Mouse (Mus musculus) liver, embryonic 13.5 days (tissue): ENCODE data around the gene Hsd17b12. TPM values are rescaled to one million over a fixed set of nuclear protein-coding genes. Genes with fewer than 3 reads are reported as not detected.

Experiments
- ATAC-seq: fragments of 200-750 bp; cut with Nextera tagmentation; 2 replicates; pipeline ENCODE4 v1.8.0; 2017; ENCODE audit warnings: low read depth, mild to moderate bottlenecking, moderate number of reproducible peaks, moderate library complexity
- DNase-seq: peaks from one replicate; pipeline ENCODE4 v3.0.0; 2022
- H3K27ac ChIP-seq: fragments of 300-500 bp; sonication (generic); 2 replicates; pipeline ENCODE4 v1.5.1; 2015; ENCODE audit warnings: moderate library complexity, mild to moderate bottlenecking, inconsistent platforms
- H3K27me3 ChIP-seq: fragments of 300-500 bp; sonication (generic); 2 replicates; pipeline ENCODE4 v1.6.1; 2015; ENCODE audit warnings: mild to moderate bottlenecking, inconsistent platforms
- H3K36me3 ChIP-seq: fragments of 300-500 bp; sonication (generic); 2 replicates; pipeline ENCODE4 v1.6.1; 2015; ENCODE audit warnings: mild to moderate bottlenecking, inconsistent platforms
- H3K4me1 ChIP-seq: fragments of 300-500 bp; sonication (generic); replicated peaks from 2 replicates; pipeline ENCODE4 v1.6.1; 2015; ENCODE audit warnings: inconsistent platforms
- H3K4me2 ChIP-seq: fragments of 300-500 bp; sonication (generic); 2 replicates; pipeline ENCODE4 v1.6.1; 2015; ENCODE audit warnings: inconsistent platforms, mild to moderate bottlenecking, moderate library complexity
- H3K4me3 ChIP-seq: fragments of 300-500 bp; sonication (generic); replicated peaks from 2 replicates; pipeline ENCODE4 v1.5.1; 2015; ENCODE audit warnings: mild to moderate bottlenecking, inconsistent platforms
- H3K9ac ChIP-seq: fragments of 300-500 bp; sonication (generic); 2 replicates; pipeline ENCODE4 v1.6.1; 2015; ENCODE audit warnings: mild to moderate bottlenecking, inconsistent platforms
- H3K9me3 ChIP-seq: fragments of 300-500 bp; sonication (generic); replicated peaks from 2 replicates; pipeline ENCODE4 v1.6.1; 2016; ENCODE audit warnings: inconsistent platforms
- WGBS: fragments of 180-500 bp; shearing (Covaris S2); methylation state at CpG from one replicate; pipeline ENCODE4 v1.1.7; 2015; ENCODE audit not compliant: insufficient replicate concordance; 5-methylcytosine and 5-hydroxymethylcytosine counted together
- polyA plus RNA-seq: library from polyadenylated mRNA; unstranded; fragments of >200 nt; fragmentation: Nextera tagmentation; extraction: Ambion mirVana; gene quantifications from 2 replicates; pipeline ENCODE4 v1.2.1, GENCODE M21; 2015

Hsd17b12 gene
- polyA plus RNA-seq, 1 experiment from 2014 or later = 69.2 TPM

DNA sequence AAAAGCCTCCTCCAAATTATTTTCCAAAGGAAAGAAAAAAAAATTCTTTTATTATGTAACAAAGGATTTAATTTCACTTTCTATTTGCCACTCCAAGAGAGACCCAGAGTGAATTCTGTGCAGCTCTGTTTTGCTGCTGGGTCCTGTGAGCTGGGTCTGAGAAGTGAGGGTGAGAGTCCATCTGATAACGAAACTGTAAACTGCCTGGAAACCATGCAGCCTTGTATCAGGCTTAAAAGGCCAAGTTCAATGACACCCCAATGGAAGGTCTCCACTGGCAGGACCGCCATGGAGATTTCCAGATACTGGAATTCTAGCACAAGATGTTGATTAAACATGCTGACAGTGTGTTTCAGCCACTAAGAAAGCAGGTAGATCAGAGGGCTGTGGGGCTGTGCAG, 113.6 kb downstream of the Hsd17b12 start:
- 55% methylated on average over 2 of the region's 2 CpGs for WGBS
- no peak overlapping the region for H3K27ac ChIP-seq

DNA sequence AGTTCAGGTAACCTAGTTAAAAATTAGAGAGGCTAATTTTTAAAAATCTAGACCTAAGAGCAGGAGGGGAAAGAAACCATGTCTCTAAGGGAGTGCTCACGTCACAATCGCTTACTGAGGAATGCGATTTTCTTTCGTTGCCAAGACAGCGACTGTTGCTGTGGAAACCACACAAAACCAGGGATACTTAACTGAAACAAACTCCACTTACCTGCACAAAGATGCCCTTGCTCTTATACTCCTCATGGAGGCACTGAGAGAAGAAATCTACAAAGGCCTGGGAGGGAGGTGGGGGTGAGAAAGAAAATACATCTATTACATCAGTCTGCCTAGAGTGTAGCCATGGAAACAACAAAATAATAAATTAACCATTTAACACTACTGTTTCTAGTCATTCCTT, 114.1 kb downstream of the Hsd17b12 start:
- H3K27me3 ChIP-seq = no peaks in the 10 kb centered on the region
- 79% methylated on average over 5 of the region's 5 CpGs for WGBS
- H3K4me3 ChIP-seq = no peak overlapping the region
- 0 out of 2 replicates have a peak, but pooled peaks cover 11% of the 10 kb centered on the region for H3K36me3 ChIP-seq
- H3K9ac ChIP-seq = no peak overlapping the region
- H3K4me2 ChIP-seq = no peak overlapping the region
- no peak for ATAC-seq
- no peaks in the 10 kb centered on the region for H3K9me3 ChIP-seq
- DNase-seq = no peak
- H3K27ac ChIP-seq = no peak overlapping the region
- 0 out of 2 replicates have a peak, but pooled peaks cover 8% of the 10 kb centered on the region for H3K4me1 ChIP-seq

More for the DNA sequence above, 113.6 kb downstream of the Hsd17b12 start:
- Histone ChIP-seq H3K9me3 (no peaks in the 10 kb centered on the region), H3K4me2 (no peak overlapping the region), H3K9ac (no peak overlapping the region), H3K27me3 (no peaks in the 10 kb centered on the region), H3K4me3 (no peak overlapping the region), H3K4me1 (0 out of 2 replicates have a peak, but pooled peaks cover 8% of the 10 kb centered on the region), H3K36me3 (0 out of 2 replicates have a peak, but pooled peaks cover 11% of the 10 kb centered on the region)
- DNase-seq = no peak
- peak; percentile 48; the same call in 1 of the 2 replicates for ATAC-seq

DNA sequence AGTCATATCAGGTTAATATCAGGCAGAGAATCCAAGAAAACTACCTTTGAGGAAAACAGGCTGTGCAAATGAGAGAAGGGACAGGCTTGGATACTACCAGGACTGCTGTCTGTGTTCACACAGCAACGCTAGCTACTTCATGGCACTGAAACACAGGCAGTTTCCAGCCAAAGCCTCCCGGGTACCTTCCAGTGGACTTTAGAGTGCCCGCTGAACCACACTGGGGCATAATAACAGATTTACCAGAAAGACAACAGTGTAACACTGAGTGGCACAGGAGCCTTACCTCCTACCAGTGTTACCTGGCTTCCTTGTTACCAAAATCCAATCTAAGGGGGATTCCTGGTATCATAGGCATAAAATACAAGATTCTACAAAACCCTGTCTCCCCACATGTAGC, 115.3 kb downstream of the Hsd17b12 start:
- 83% methylated on average over 3 of the region's 3 CpGs for WGBS
- H3K4me3 ChIP-seq = no peak overlapping the region
- H3K4me2 ChIP-seq = no peak overlapping the region
- ATAC-seq = no peak
- no peak for DNase-seq
- H3K27me3 ChIP-seq = no peaks in the 10 kb centered on the region
- H3K4me1 ChIP-seq = 0 out of 2 replicates have a peak, but pooled peaks cover 8% of the 10 kb centered on the region
- no peaks in the 10 kb centered on the region for H3K9me3 ChIP-seq
- H3K9ac ChIP-seq = no peak overlapping the region
- no peak overlapping the region for H3K27ac ChIP-seq
- 0 out of 2 replicates have a peak, but pooled peaks cover 11% of the 10 kb centered on the region for H3K36me3 ChIP-seq

DNA sequence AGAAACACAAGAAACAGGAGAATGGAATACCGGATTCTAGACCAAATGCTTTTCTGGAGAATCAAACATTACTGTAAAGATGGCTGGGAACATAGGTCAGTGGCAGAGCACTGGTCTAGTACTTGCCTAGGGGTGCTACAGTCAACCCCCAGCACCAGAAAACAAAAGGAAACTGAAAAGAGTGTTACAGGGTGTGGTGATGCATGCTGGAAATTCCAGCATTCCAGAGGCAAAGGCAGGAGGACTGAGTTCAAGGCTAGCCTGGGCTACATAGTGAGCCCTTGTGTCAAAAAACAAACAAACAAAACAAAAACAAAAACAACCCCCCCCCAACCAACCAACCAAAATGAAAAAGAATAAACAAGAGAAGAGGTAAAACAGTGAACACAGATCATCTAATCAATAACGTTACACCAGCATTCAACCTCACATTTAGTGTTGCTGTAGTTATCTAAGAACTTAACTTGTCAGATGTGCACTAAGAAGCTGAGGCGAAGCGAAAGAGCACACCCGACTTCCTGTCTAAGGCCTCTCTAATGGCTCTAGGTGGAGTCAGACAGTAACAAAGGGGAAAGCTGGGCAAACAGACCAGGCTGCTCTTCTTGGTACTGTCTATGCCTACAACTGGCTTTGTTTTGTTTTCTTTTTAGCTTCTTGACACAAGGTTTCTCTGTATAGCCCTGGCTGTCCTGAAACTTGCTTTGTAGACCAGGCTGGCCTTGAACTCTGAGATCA, 117.2 kb downstream of the Hsd17b12 start:
- no peak for ATAC-seq
- H3K27ac ChIP-seq = no peak overlapping the region
- 71% methylated on average over 5 of the region's 5 CpGs for WGBS
- H3K4me2 ChIP-seq = no peak overlapping the region
- DNase-seq = no peak
- no peaks in the 10 kb centered on the region for H3K9me3 ChIP-seq
- no peaks in the 10 kb centered on the region for H3K27me3 ChIP-seq
- no peak overlapping the region for H3K9ac ChIP-seq
- H3K36me3 ChIP-seq = 0 out of 2 replicates have a peak, but pooled peaks cover 11% of the 10 kb centered on the region
- H3K4me3 ChIP-seq = no peak overlapping the region
- 0 out of 2 replicates have a peak, but pooled peaks cover 8% of the 10 kb centered on the region for H3K4me1 ChIP-seq

DNA sequence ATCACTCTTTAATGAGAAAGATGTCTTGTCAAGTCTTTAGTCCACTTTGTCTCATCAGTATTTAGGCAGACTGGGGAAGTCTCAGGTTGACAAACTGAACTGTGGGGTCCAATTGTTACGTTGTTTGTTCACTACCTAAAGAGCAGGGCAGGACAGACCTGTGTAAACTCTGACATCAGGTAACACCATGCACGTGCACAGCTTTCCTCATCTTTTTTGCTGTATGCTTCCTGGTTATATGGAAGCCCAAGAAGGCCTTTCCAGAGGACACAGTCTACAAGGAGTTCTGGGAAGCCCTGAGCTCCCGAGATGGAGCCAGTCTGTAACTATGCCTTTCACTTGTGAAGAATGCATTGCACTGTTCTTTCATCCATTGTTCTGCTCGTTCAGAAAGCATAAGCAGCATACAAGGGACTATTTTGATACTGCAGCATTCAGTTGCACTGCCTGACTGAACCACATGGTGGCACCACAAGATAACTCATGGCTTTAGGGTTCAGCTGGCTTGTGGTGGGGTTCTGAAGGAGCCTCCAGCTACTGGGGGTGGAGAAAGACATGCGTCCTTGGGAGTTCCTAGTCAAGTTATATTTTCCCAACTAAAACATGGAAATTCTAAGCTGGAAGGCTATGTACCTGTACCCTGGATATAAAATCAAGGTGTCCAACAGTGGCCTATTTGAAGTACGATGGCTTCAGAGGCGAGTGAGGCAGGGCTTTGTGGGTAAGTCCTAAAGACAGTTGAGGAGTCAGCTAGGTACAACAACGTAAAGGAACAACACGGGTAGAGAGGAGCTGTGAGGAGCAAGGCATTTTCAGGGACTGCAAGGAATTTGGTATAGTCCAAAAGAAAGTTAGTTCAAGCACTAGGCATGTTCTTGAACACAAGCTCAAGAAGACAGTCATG, 122.1 kb downstream of the Hsd17b12 start:
- ATAC-seq (no peak), DNase-seq (peak; percentile 9)
- H3K4me3 ChIP-seq = no peak overlapping the region
- H3K4me1 ChIP-seq = no peaks in the 10 kb centered on the region
- H3K27me3 ChIP-seq = no peaks in the 10 kb centered on the region
- no peak overlapping the region for H3K9ac ChIP-seq
- no peak overlapping the region for H3K4me2 ChIP-seq
- WGBS = 61% methylated on average over 9 of the region's 9 CpGs
- H3K36me3 ChIP-seq = peaks cover 26% of the 10 kb centered on the region
- no peak overlapping the region for H3K27ac ChIP-seq
- no peaks in the 10 kb centered on the region for H3K9me3 ChIP-seq

DNA sequence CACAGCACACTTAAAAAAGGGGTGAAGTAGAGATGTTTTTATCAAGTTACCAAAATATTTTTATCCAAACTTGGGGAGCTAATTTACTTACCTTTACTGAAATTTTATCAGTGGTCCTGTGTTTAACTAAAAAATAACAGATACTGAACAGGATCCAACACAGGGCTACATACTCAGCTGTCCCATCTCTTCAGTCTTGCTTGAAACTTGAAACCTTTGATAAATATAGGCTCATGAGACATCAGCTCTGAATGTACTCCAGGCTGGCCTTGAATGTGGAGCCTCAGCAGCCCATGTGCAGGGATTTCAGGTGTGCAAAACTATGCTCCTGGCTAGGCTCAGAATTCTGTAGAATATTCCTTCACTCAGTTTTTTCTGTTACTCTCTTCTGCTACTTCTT, 127.2 kb downstream of the Hsd17b12 start:
- Histone ChIP-seq H3K27me3 (no peaks in the 10 kb centered on the region), H3K4me3 (no peak overlapping the region), H3K9ac (no peak overlapping the region), H3K27ac (no peak overlapping the region), H3K9me3 (no peaks in the 10 kb centered on the region), H3K4me2 (no peak overlapping the region), H3K4me1 (no peaks in the 10 kb centered on the region), H3K36me3 (peaks cover 22% of the 10 kb centered on the region)
- DNase-seq (no peak), ATAC-seq (no peak)

DNA sequence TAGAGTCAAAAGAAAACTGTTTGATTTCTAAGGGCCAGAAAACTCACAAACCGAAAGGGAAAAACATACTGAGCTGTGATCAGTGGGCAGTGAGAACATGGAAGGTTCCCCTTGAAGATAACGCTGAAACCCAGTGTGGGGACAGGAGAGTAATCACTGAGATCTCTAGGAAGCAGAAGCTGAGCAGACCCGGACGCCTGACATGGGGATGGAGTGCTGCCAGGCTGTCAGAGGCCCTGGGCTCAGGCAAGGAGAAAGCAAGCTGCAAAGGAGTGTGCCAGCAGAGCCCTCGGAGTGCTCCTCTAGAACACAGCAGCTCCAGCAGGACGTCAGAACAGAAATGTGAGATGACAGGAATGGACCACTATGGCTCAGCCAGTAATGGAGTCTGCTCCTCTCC, 133.1 kb downstream of the Hsd17b12 start:
- WGBS = 45% methylated on average over 6 of the region's 6 CpGs
- no peak overlapping the region for H3K27ac ChIP-seq
- H3K4me2 ChIP-seq = no peak overlapping the region
- ATAC-seq (no peak), DNase-seq (no peak)
- no peak overlapping the region for H3K9ac ChIP-seq
- H3K36me3 ChIP-seq = no peaks in the 10 kb centered on the region
- H3K27me3 ChIP-seq = peaks cover 3% of the 10 kb centered on the region; the same call in 1 of the 2 replicates
- H3K4me3 ChIP-seq = no peak overlapping the region
- no peaks in the 10 kb centered on the region for H3K9me3 ChIP-seq
- no peaks in the 10 kb centered on the region for H3K4me1 ChIP-seq

DNA sequence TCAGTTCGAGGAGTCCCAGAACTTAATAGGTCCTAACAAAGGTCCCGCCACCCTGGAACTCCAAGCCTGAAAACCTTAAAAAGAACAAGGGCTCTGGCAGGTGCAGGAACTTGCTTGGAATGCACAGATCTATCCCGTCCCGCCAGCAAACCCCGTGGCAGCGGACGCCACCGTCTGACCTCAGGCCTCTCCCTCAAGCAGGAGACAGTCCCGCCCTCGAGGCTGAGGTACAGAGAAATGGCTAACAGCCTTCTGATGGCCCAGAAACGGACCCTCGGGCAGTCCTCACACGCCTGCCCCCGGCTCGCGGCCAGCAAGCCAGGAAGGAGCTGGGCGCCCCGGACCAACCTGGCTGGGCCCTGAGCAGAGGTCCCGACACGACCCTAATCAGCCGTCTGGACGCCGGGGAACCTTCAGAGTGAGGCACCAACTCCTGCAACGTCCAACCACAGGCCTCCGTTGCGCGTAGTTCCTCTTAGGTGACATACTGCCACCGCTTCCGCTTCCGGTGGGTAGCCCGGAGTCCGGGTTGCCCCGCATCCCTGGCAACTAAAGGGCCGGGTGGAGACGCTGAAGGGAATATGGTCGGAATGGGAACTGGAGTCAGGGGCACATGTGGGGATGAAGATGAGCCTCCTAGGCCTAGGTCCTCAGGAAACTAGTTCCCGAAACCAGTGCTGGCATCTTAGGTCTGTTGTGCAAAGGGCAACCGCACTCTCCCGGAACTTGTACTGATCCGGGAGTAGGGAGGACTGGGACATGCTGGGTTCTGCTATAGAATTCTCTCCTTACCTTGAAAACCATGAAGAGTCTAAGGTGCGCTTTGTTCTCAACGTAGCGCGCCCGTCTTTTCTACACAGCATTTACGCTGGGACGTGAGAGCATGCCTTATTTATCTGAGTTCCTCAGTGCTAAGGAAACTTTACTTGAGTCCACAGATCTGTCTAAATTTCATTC, 147.2 kb downstream of the Hsd17b12 start, which contains the start of gene Alkbh3:
TSS of gene Alkbh3 (minus strand) at position 473 of the 957 bp plus-strand sequence.
- peak within 1 kb of the TSS; percentile 58; the same call in 1 of the 2 replicates for H3K27ac ChIP-seq
- 4% methylated on average over 47 of the region's 47 CpGs for WGBS

DNA sequence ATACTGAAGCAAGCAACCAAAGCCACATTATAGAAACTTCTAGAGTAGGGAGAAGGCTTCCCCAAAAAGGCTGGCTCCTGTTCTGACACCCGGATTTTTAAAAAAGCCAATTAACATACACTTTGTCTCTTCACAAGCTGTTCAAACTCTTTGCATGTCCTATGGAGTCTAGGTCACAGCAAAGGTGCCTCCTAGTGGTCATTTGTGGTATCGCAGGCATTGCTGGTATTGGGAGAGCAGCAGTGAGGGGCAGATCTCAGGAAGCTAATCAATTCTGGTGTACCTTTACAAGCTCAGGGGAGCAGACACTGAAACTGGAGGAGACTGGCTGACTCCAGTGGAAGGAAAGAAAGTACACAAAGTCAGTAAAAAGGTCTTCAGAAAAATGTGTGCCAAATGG, 155.4 kb downstream of the Hsd17b12 start:
- DNase-seq = peak; percentile 42
- Histone ChIP-seq H3K27ac (no peak overlapping the region), H3K4me1 (no peaks in the 10 kb centered on the region), H3K4me2 (no peak overlapping the region), H3K4me3 (no peak overlapping the region), H3K9ac (no peak overlapping the region), H3K27me3 (no peaks in the 10 kb centered on the region), H3K9me3 (no peaks in the 10 kb centered on the region), H3K36me3 (peaks cover 77% of the 10 kb centered on the region)
- no peak for ATAC-seq
- 8% methylated on average over 2 of the region's 2 CpGs for WGBS

More for the DNA sequence above, 147.2 kb downstream of the Hsd17b12 start, which contains the start of gene Alkbh3:
- DNase-seq (peak; percentile 81), ATAC-seq (peak; percentile 99)
- Histone ChIP-seq H3K36me3 (peaks cover 29% of the 10 kb centered on the region), H3K4me1 (peaks cover 10% of the 10 kb centered on the region), H3K27me3 (0 out of 2 replicates have a peak, but pooled peaks cover 3% of the 10 kb centered on the region), H3K4me2 (peak within 1 kb of the TSS; percentile 72), H3K4me3 (peak within 1 kb of the TSS; percentile 86), H3K9ac (peak within 1 kb of the TSS; percentile 85), H3K9me3 (no peaks in the 10 kb centered on the region)

DNA sequence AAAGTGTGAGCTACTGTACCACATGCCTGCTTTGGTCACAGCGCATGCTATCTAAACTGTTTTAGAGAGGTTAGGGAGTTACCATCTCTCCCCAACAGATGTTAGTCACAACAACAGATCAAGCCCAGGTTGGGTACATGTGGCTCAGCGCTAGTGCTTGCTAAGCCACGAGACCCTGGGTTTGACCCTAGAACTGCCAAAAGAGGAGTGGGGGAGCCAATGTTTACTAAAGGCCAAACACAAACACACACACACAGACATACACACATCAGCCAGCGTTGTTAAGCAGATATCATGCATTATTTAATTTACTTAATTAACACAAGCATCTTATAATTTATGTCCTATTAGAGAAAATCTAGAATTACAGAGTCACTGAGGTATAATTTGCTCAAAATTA, 155.8 kb downstream of the Hsd17b12 start:
- Histone ChIP-seq H3K4me3 (no peak overlapping the region), H3K4me2 (no peak overlapping the region), H3K9ac (no peak overlapping the region), H3K27ac (no peak overlapping the region), H3K36me3 (peaks cover 76% of the 10 kb centered on the region), H3K27me3 (no peaks in the 10 kb centered on the region), H3K9me3 (no peaks in the 10 kb centered on the region), H3K4me1 (no peaks in the 10 kb centered on the region)
- 72% methylated on average over 4 of the region's 4 CpGs for WGBS
- DNase-seq (no peak), ATAC-seq (no peak)
